Mouse (Mus musculus): Measurements from ENCODE around the gene Actr3b. TPM values are rescaled to one million over a fixed set of nuclear protein-coding genes. Genes with fewer than 3 reads are reported as not detected.
A peak's percentile ranks its signal among the peaks of the same experiment; 100 is the strongest.

The Actr3b gene
- total RNA-seq, 2 experiments from 2014 or later = 1.1 to 1.5 TPM

- intact Hi-C loops (cut with DNase I; ENCODE audit: low total_unique reads) = no loop called here
- no peak for DNase-seq
Observed at GRCm38 (mm10) chr5:25769406-25769805, 9.6 kb downstream of the Actr3b start.

- intact Hi-C loops (cut with DNase I; ENCODE audit: low total_unique reads) = no loop called here
- DNase-seq = no peak
Observed at GRCm38 (mm10) chr5:25772456-25772855, 12.7 kb downstream of the Actr3b start.

GRCm38 (mm10) chr5:25773921-25774790, 14.4 kb downstream of the Actr3b start:
- intact Hi-C loops (cut with DNase I; ENCODE audit: low total_unique reads) = no loop called here
- no peak for DNase-seq

- intact Hi-C loops (cut with DNase I; ENCODE audit: low total_unique reads) = no loop called here
- DNase-seq = no peak
Observed at GRCm38 (mm10) chr5:25791570-25791969, 31.8 kb downstream of the Actr3b start.

GRCm38 (mm10) chr5:25797776-25798175, 38.0 kb downstream of the Actr3b start:
- DNase-seq = no peak
- intact Hi-C loops (cut with DNase I; ENCODE audit: low total_unique reads) = no loop called here

GRCm38 (mm10) chr5:25800929-25801328, 41.1 kb downstream of the Actr3b start:
- intact Hi-C loops (cut with DNase I; ENCODE audit: low total_unique reads) = no loop called here
- DNase-seq = no peak

- no peak for DNase-seq
- intact Hi-C loops (cut with DNase I; ENCODE audit: low total_unique reads) = no loop called here
Observed at GRCm38 (mm10) chr5:25801744-25802143, 41.9 kb downstream of the Actr3b start.

GRCm38 (mm10) chr5:25804569-25804968, 44.8 kb downstream of the Actr3b start:
- no peak for DNase-seq
- intact Hi-C loops (cut with DNase I; ENCODE audit: low total_unique reads) = no loop called here

- DNase-seq = no peak
- intact Hi-C loops (cut with DNase I; ENCODE audit: low total_unique reads) = no loop called here
Observed at GRCm38 (mm10) chr5:25812922-25813321, 53.1 kb downstream of the Actr3b start.

GRCm38 (mm10) chr5:25829308-25830094, 69.7 kb downstream of the Actr3b start:
- no peak for DNase-seq
- intact Hi-C loops (cut with DNase I; ENCODE audit: low total_unique reads) = no loop called here

GRCm38 (mm10) chr5:25830802-25831201, 71.0 kb downstream of the Actr3b start:
- DNase-seq = no peak
- intact Hi-C loops (cut with DNase I; ENCODE audit: low total_unique reads) = no loop called here

GRCm38 (mm10) chr5:25831624-25832023, 71.8 kb downstream of the Actr3b start:
- DNase-seq = peak; percentile 14
- intact Hi-C loops (cut with DNase I; ENCODE audit: low total_unique reads) = no loop called here

GRCm38 (mm10) chr5:25839400-25839799, 79.6 kb downstream of the Actr3b start:
- intact Hi-C loops (cut with DNase I; ENCODE audit: low total_unique reads) = no loop called here
- DNase-seq = no peak

GRCm38 (mm10) chr5:25846558-25846957, 86.8 kb downstream of the Actr3b start:
- no peak for DNase-seq
- intact Hi-C loops (cut with DNase I; ENCODE audit: low total_unique reads) = no loop called here

- intact Hi-C loops (cut with DNase I; ENCODE audit: low total_unique reads) = no loop called here
- no peak for DNase-seq
Observed at GRCm38 (mm10) chr5:25847154-25847553, 87.4 kb downstream of the Actr3b start.

- peak; percentile 11 for DNase-seq
- intact Hi-C loops (cut with DNase I; ENCODE audit: low total_unique reads) = no loop called here
Observed at GRCm38 (mm10) chr5:25848058-25848457, 88.3 kb downstream of the Actr3b start.

- DNase-seq = no peak
- intact Hi-C loops (cut with DNase I; ENCODE audit: low total_unique reads) = no loop called here
Observed at GRCm38 (mm10) chr5:25866201-25866600, 106.4 kb downstream of the Actr3b start.

- intact Hi-C loops (cut with DNase I; ENCODE audit: low total_unique reads) = no loop called here
- no peak for DNase-seq
Observed at GRCm38 (mm10) chr5:25869880-25870279, 110.1 kb downstream of the Actr3b start.

- no peak for DNase-seq
- intact Hi-C loops (cut with DNase I; ENCODE audit: low total_unique reads) = no loop called here
Observed at GRCm38 (mm10) chr5:25870632-25871031, 110.8 kb downstream of the Actr3b start.

- no peak for DNase-seq
- intact Hi-C loops (cut with DNase I; ENCODE audit: low total_unique reads) = no loop called here
Observed at GRCm38 (mm10) chr5:25871342-25872023, 111.7 kb downstream of the Actr3b start.
